Mouse (Mus musculus) stomach, postnatal 0 days (tissue): Measurements from ENCODE around the gene Hgf. TPM values are rescaled to one million over a fixed set of nuclear protein-coding genes. Genes with fewer than 3 reads are reported as not detected.

Experiments used
- ATAC-seq: fragments of 200-750 bp; cut with Nextera tagmentation; 2 replicates; pipeline ENCODE4 v1.8.0; 2017; ENCODE audit not compliant: low FRiP score, low TSS enrichment
- DNase-seq: peaks from one replicate; pipeline ENCODE4 v3.0.0-alpha.2; 2016; ENCODE audit warnings: low spot score
- H3K27ac ChIP-seq: fragments of 300-500 bp; sonication (generic); replicated peaks from 2 replicates; pipeline ENCODE4 v1.5.1; 2014; ENCODE audit warnings: mild to moderate bottlenecking, control low read depth
- H3K27me3 ChIP-seq: fragments of 300-500 bp; sonication (generic); 2 replicates; pipeline ENCODE4 v1.6.1; 2014; ENCODE audit warnings: low read length; ENCODE audit not compliant: control insufficient read depth, insufficient read depth
- H3K36me3 ChIP-seq: fragments of 300-500 bp; sonication (generic); 2 replicates; pipeline ENCODE4 v1.6.1; 2014; ENCODE audit warnings: low read length, mixed read lengths; ENCODE audit not compliant: control insufficient read depth, insufficient read depth
- H3K4me1 ChIP-seq: fragments of 300-500 bp; sonication (generic); replicated peaks from 2 replicates; pipeline ENCODE4 v1.6.1; 2014; ENCODE audit warnings: antibody characterized with exemption; ENCODE audit not compliant: control insufficient read depth, insufficient read depth
- H3K4me2 ChIP-seq: fragments of 300-500 bp; sonication (generic); replicated peaks from 2 replicates; pipeline ENCODE4 v1.6.1; 2014; ENCODE audit warnings: low read depth, mild to moderate bottlenecking, control low read depth, moderate library complexity
- H3K4me3 ChIP-seq: fragments of 300-500 bp; sonication (generic); 2 replicates; pipeline ENCODE4 v1.5.1; 2014; ENCODE audit warnings: low read depth, low read length, control low read depth
- H3K9ac ChIP-seq: fragments of 300-500 bp; sonication (generic); 2 replicates; pipeline ENCODE4 v1.6.1; 2014; ENCODE audit warnings: mild to moderate bottlenecking, low read length, control low read depth, mixed read lengths
- H3K9me3 ChIP-seq: fragments of 300-500 bp; sonication (generic); 2 replicates; pipeline ENCODE4 v1.6.1; 2016; ENCODE audit warnings: low read length; ENCODE audit not compliant: control insufficient read depth
- CTCF ChIP-seq: IDR thresholded peaks from 2 replicates; pipeline ENCODE4 v1.5.1; 2016; ENCODE audit warnings: antibody characterized with exemption, low read depth, mild to moderate bottlenecking, moderate library complexity
- EP300 ChIP-seq: optimal IDR thresholded peaks from 2 replicates; pipeline ENCODE3; 2016; ENCODE audit warnings: antibody characterized with exemption
- WGBS: fragments of 180-500 bp; shearing (Covaris S2); extraction: QIAGEN DNeasy Blood & Tissue Kit; methylation state at CpG from one replicate; pipeline ENCODE4 v1.1.7; 2014; 5-methylcytosine and 5-hydroxymethylcytosine counted together
- polyA plus RNA-seq: library from polyadenylated mRNA; unstranded; fragments of >200 nt; fragmentation: Nextera tagmentation; extraction: Ambion mirVana; gene quantifications from 2 replicates; pipeline ENCODE4 v1.2.1, GENCODE M21; 2015

The Hgf gene
- polyA plus RNA-seq, 1 experiment from 2014 or later: 0.81 TPM

DNA sequence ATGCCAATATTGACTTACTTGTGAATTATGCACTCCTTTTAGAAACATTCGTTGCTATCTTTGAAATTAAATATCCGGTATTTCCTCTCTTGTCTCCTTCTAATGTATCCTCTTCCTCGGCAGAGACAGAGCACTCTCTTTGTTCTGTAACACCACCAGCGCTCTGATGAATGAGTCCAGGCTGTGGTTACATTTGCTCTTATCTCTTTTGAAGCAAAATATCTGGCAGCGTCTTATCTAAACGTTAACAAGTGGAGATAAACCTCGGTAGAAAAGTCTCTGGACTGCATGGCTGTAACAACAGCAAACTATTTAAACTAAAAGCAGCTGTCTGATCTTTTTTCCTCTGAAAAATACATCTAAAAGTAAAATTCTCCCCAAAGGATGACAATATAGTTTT is 100.7 kb downstream of the Hgf start:
- Histone ChIP-seq H3K9ac (no peak overlapping the region), H3K4me3 (no peak overlapping the region), H3K4me1 (no peaks in the 10 kb centered on the region), H3K27me3 (no peaks in the 10 kb centered on the region), H3K36me3 (no peaks in the 10 kb centered on the region), H3K9me3 (no peaks in the 10 kb centered on the region), H3K27ac (no peak overlapping the region), H3K4me2 (no peak overlapping the region)
- ATAC-seq: no peak
- no peak for DNase-seq
- 7% methylated on average over 7 of the region's 7 CpGs for WGBS
- TF ChIP-seq EP300: no peak
- no peak for TF ChIP-seq CTCF

Other genes starting within 250 kb of the Hgf start
- gene Gm28710, start 238.3 kb downstream of the Hgf start, polyA plus RNA-seq: not detected in 2 replicates